Mouse (Mus musculus) 3134 (cell line): ENCODE data around the gene Fez1.

Experiments used
- DNase-seq: peaks from one replicate; pipeline ENCODE4 v3.0.0-alpha.2; 2011; ENCODE audit warnings: low spot score; ENCODE audit not compliant: insufficient read length; ENCODE audit errors: extremely low read depth

The Fez1 gene

DNA sequence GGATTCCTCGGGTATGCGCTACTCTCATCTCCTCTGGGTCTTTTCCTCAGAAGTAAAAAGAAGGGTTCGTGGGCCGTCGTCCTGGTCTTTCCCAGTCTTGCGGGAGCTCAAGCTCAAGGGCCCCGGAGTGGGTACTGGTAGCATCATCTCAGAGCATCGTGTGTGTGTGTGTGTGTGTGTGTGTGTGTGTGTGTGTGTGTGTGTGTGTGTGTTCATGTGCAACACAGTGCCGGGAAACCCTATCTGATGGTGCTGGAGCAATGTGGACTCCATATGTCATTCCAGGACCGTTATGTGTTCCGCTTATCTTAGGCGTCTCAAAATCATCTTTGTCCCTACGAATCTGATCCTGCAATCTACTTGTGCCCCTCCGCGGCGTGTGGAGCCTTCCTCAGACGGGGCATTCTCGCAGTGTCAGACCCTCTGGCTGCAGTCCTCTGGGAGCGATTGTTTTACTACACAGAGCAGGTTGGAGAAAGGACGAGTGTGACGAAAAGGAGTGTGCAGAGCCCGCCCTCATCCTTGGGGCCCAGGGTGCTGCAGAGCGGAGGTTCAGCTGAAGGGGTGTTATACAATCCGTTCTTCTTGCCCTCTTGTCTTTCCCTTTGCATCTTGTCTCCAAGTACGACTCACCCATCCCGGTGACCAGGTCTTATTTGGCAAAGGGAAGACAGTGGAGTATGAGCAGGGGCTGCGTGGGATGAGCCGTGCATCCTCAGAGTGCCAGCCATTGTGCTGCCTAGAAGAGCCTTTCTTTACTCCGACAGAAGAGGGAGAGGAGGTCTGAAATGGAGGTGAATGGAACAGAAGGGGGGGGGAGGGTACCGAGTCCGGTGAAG is 11.6 kb downstream of the Fez1 start:
- DNase-seq: no peak

DNA sequence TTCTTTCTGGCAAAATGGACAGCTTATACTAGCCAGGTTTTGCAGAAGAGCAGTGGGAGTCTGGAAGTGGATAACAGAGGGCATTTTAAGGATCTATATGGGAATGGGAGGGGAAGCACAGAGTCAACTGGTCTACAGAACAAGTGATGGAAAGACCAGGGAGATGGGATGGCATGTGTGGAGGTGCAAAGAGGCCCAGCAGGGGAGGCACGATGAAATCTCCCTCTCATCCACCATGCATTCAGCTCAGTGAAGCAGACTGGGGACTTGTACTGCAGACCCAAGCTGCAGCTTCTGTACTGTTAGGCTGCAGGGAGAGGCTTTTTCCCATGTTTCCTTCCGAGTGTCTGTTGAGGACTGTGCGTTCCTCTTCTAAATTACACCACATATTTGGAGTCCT is 12.2 kb downstream of the Fez1 start:
- no peak for DNase-seq

DNA sequence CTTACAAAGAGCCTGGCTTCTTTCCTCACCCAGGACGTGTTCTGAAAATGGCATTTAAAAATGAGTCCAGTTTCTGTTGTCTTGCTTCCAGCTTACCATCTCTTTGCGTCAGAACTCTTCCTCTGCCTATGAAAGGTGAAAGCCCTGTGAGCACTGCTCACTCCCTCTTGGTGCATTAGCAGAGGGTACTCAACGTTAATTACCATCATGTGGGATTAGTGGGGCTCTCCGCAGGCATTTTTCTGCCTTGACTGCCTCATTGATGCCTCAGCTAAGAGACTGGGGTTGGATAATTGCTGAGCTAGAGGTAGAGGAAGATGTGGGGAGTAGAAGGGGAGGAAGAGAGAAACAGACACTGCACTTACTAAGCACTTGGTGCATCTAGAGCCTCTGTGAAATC is 24.7 kb downstream of the Fez1 start:
- DNase-seq: no peak

DNA sequence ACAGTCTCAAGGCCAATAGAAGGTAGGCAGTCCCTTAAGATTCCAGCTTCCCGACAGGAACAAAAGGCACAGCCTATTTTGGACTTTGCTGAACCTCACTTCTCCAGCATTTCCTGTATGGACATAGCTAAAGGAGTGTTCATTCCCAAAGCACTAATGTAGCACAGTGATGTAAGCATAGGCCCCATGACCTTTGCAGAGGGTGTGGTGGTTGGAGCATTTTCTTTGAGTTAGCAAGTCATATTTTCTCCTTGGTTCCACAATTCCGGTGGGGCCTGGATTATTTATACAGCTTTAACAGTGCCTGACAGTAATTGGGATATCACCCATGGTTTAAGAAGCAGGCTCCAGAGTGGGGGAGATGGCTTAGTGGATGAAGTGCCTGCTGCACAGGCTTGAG is 27.0 kb downstream of the Fez1 start:
- DNase-seq: no peak

DNA sequence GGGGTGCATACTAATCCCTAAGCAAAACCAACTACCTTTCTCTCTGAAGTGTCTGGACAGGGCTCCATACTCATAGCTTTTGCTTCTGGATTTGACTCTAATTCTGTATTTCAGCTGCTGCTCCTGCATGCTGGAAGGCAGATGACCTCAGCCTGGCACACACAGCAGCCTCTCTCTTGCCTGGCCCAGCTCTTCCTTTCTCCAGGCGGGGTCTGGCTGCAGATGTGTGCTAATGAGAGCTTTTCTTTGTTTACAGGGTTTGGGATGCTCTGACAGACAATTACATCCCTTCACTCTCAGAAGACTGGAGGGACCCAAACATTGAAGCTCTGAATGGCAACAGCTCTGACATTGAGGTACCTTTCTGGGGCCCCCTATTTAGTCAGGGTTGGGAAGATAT is 28.4 kb downstream of the Fez1 start:
- DNase-seq: no peak

DNA sequence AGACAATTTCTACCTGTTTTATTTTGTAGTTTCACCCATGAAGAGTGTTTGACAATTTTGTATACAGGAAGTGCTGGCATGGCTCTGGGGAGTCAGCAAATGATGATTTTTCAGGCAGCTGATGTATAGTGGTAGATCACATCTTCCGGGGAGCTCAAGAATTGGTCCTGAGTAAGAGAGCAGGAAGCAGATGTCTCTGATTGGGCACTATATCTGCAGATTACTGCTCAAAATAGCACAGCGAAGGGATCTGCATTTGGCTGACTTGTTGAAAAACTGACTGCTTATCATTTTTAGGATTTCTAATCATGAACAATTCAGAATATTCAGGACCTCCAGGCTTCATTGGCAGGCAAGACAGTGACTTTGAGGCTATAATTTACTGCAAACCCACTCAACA is 30.5 kb downstream of the Fez1 start:
- no peak for DNase-seq

DNA sequence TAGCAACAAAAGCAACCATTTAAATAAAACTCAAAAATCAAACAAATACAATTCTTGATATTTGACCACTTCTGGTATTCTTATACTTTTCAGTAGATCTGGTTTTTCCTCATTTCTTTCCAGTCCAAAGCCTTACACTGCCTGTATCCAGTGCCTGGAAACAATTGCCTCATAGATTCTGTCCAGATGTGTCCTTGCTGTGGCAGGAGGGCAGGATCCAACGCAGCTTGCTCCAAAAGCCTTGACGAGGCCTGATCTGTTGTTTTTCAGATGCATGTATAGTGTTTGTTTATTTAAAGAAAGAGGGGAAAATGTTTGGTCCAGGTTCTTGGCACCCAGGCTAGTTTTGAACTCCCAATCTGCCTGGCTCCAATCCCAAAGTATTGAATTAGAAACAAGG is 34.7 kb downstream of the Fez1 start:
- no peak for DNase-seq

DNA sequence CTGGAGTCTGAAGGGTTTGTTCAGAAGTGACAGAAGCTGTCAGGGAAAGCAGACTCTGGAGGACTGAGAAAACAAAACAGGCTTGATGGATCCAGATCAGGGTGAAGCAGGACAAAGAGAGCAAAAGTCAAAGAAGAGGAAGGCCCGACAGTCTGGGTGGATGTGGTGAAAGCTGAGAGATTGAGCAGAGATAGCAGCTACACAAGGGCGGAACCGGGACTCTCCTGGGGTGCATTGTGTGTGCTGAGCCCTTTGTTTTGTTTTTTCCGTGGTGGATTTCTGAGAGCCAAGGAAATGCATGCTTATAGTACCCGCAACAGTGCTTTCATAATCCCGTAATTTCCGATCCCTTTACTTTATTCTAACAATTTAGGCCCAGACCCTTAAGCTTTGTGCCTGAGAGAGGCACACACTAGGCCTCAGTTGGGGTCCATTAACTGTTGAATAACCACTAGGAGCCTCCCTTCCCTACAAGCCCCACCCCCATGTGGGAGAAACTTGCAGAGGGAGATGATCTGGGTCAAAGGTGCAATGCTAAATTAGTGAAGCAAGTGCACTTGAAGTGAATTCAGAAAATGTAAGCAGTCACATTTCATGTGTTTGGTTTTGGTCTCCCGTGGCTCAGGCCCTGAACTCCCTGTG is 35.9 kb downstream of the Fez1 start:
- no peak for DNase-seq

DNA sequence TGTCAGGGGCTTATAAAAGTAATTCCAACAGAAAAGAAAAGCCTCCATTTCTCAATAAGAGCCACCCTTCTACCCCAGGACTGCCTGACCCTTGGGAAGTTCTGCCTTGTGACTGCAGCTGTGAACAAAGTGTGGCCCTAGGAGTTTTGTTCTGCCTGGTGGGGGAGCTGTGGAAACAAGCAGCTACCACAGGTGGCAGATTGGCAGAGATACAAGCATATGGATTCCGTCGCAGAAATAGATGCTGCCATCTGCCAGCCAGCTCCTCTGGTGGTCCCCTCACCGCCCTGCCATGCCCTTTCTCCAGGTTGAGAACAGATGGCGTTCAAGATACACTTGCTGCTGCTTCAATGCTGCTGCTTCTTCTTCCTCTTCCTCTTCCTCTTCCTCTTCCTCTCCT is 37.0 kb downstream of the Fez1 start:
- DNase-seq: no peak

DNA sequence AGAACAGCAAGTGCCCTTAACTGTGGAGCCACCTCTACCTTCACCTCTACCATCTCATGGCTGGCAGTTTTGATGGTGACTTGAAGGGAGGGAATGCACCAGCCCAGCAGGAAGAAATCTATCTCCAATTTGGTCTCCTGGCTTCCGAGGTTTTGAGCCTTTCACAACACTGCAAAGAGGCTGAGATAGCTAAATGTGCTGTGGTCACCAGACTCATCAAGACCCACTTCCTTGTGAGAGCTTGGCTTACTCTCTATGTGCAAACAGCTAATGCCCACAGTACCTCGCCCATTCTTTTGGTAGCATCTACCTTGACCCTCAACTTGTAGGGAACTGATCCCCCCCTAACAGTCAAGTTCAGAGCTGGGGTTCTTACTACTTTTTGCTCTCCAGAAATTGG is 40.9 kb downstream of the Fez1 start:
- no peak for DNase-seq

DNA sequence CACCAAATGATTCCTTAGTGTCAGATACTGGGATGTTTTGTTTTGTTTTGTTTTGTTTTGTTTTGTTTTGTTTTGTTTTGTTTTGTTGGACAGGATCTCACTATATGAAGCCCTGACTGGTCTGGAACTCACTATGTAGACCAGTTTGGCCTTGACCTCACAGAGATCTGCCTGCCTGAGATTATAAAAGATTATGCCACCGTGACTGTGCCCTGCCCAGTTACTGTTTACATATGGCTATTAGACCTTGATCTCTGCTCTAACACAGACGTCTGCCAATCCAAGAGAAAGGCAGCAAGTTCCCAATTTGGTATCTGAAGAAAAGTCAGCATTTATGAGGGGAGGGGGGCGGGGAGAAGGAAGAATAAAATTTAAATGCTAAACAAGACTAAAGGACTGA is 42.0 kb downstream of the Fez1 start:
- DNase-seq: no peak

DNA sequence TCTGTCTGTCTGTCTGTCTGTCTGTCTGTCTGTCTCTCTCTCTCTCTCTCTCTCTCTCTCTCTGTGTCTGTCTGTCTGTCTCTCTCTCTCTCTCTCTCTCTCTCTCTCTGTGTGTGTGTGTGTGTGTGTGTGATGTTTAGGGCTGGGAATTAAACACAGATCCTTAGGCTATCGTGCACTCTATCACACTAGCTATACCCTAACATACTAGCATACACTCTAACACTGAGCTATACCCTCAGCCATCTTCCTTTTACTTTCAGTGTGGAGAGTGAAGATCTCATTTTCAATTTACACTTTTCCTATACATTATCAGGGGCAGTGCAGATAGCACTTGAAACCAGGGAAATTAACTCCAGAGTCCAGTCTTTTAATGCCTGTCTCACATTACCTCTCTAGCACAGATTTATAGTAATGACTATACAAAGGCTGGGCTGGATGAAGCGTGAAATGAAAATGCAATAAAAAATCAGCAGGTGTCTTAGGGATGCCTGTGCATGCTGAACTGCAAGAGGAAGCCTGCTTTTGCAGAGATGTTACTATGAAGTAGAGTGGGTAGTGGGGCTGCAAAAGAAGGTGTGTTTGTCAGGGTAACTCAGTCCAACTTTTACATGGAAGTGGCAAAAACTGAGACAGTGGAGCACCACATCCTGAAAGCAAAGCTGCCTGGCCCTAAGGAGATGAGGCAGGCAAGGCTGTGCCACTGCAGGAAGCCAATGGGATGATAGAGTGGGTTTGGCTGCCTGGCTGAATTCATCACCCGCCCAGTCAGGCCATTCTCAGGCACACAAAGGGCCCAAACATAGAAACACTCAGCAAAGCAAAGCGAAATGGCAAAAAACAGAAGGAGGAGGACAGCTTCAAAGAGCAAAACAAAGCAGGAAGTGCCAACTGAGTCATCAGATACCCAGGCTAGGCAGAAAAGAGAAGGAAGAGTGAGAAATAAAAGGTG is 43.5 kb downstream of the Fez1 start:
- DNase-seq: peak; percentile 55

DNA sequence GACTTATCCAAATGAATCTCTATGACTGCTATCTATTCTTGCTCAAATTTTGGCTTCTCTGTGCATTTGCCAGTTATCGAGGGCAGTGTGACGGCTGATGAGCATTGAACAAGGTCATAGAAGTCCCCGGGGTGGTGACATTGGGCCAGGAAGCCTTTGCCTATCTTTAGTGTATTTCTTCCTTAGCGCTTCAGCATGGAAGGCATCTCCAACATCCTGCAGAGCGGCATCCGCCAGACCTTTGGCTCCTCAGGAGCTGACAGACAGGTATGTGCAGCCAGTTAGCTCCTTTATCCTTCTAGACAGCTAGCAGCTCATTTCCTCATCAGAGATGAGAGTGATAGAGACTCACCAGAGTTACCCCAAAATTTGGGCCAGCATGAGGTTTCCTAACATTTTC is 47.0 kb downstream of the Fez1 start:
- no peak for DNase-seq

DNA sequence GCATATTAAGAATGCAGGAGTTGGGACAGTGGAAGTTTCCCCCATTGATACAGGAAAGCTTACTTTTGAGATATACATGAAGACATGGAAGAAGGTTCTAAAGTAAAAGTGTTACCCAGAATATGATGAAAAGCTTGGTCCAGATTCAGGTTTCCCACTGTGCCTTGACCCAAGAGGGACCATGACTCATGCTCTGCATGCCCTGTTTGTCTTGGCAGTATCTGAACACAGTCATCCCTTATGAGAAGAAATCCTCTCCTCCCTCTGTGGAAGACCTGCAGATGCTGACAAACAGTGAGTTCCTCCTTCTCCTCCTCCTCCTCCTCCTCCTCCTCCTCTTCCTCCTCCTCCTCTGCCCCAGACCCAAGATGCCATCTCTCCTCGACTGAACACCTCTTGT is 48.6 kb downstream of the Fez1 start:
- peak; percentile 47 for DNase-seq

DNA sequence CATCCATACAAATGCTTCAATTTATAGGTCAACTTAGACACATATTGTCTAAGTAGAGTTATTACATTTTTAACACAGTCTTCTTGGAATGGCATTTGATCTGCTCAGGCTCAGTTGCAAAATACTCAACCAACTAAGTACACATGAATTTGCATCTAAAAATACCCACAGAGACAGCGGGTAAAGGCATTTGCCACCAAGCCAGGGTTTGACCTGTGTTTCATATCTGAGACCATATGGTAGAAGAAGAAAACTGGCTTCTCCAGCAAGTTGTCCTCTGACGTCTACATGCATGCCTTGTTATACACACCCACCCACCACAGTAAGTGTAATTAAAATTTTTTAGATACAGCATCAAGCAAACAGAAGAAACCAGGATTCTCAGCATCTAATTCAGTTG is 52.1 kb downstream of the Fez1 start:
- no peak for DNase-seq

DNA sequence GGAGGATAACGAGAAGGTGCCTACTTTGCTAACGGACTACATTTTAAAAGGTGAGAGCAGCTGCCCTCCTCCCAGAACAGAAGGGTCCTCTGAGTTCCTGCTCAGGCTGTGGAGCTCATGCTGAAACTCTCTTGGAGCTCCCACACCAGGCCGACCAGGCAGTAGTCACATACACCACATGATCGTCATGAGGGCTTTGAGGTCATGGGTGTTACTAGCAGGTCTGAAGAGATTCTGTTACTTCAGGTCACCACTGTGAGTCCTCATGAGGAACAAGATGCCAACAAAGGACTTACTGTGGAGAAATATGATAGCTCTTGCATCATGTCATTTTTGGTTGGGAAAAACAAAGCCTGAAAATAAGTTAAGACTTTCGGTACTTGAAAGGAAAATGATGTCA is 54.6 kb downstream of the Fez1 start:
- no peak for DNase-seq

DNA sequence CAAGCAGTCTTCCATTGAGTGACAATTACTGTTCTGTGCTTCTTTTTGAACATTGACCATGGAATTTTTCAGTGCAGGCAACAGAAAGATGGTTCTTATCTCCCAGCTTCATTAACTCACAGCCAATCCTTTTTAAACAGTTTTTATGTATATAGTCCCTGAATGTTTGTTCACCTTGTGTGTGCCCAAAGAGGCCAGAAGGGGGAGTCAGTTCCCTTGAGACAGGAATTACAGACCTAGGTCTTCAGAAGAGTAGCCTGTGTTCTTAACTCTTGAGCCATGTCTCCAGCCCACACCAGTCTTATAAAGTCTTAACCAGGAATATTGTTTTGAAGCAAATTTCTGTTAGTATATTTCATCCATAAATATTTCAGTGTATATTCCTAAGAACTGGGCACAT is 55.1 kb downstream of the Fez1 start:
- DNase-seq: no peak

DNA sequence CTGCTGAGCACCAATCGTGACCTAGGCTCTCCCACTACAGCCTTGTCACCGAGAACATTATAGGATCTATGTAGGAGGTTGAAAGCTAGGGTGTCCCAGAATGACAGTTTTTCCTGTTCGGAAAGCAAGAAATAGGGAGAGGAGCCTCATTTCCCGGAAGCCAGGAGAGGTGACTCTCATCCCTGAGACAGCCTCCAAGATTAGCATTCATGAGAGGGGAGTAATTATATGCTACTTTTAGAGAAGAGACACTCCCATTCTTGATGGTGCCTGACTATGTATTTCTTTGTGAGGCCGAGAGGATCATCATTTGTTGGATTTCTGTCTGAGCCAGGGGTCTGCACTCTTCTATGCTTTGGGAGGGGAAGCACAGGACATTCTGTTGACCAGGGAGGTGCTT is 60.0 kb downstream of the Fez1 start:
- DNase-seq: no peak

DNA sequence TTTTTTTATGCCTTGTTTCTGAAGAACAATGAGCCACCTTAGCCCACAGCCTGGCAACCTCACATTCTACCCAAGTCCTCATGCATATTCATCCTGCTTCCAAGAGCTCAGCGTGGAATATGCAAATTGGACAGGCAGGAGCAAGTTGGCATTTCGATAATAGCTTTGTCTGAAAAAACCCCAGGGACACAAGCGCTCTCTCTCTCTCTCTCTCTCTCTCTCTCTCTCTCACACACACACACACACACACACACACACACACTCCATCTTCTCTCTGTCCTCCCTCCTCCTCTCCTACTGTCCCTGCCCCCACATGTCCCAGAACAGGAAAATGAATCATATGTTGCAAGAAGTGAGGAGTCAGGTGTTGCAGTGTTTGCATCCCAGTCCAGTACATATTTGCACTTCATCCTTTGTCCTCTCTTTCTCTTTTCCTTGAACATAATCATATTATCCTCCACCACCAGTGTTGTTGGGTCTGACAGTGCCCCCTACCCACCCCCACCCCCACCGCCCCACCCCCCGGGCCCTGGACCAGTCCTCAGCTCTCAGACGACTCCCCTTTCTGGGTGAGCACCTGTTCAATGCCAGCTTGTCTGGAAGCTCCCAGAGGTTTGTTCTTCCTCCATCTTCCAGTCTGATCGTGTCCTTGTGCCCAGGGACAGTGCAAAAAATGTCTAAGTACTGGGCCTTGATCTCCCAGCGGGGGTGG is 60.5 kb downstream of the Fez1 start:
- DNase-seq: no peak

DNA sequence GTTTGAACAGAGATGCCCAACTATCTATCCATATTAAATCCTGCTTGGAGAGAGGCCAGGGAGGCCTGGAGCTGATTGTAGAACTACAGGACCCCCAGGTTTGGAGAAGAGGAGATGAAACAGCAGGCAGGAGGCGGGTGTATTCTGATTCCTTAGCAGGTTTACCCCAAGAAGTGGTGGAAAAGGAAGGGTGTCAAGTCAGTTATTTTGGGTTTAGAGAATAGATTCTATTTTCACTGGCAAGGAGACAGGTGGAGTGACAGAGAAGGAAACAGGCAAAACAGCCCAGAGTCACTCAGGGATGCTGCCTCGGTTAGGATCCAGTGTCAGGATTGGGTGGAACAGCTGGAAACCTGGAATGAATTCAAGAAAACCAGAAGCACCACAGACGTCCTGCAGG is 61.9 kb downstream of the Fez1 start:
- DNase-seq: no peak

DNA sequence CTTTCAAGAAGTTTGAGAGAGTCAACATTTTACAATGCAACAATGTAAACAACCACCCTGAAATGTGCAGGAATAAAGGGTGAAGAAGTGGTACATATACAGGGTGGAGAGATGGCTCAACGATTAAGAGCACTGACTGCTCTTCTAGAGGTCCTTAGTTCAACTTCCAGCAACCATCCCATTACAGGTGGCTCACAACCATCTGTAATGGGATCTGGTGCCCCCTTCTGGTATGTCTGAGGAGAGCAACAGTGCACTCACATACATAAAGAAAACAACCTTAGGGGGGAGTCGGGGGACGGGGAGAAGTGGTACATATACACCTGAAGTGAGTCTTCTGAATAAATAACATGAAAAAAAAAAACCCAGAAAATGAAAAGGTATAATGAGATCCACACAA is 63.6 kb downstream of the Fez1 start:
- peak; percentile 21 for DNase-seq
